Comparison of ENCODE assay signal across 7 mouse cellular contexts in the genomic region with DNA sequence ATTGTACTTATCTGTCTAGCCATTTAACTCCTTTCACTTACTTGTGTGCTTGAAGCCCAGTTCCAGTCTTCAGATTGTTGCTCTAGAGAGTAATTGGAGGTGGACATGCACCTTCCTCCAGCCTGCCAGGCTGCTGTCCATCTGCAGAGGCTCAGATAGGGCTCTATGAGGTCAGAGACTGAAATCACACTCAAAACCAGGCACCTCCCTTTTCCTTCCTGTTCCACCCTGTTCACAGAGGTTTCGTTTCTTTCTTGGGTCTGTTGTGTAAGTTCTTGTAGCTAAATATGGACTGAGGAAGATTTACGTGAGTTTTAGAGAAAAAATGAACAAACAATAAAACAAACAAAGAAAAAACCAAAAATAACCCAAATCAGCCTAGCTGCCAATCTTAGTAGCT.
DNase-seq lines count a peak whose midpoint lies in the region; ATAC-seq and TF ChIP-seq lines count a peak whose summit lies in the region.
"Not testable (repeated sequence)": the region's sequence is repeated elsewhere in the genome, so short reads cannot be mapped to it uniquely, and the experiment has no call there.

No protein-coding gene starts in this region.

- TF ChIP-seq POLR2A in MEL (IDR thresholded peaks at IDR 0.05; ENCODE audit: control insufficient read depth in 1 of 2, insufficient read depth in 1 of 2, low read depth in 1 of 2, low read length in 2 of 2, poor library complexity in 1 of 2); liver, adult 2 months (IDR thresholded peaks at IDR 0.05; ENCODE audit: extremely low read depth, insufficient read depth, low read length): not testable (repeated sequence)

- H3K79me2 ChIP-seq in MEL (ENCODE audit: control insufficient read depth, insufficient read depth, low read length, poor library complexity); liver, adult 2 months (ENCODE audit: control insufficient read depth, insufficient read depth, low read length): not testable (repeated sequence)

- H3K4me3 ChIP-seq in MEL (ENCODE audit: control insufficient read depth in 1 of 2, insufficient read depth in 1 of 2, low read depth in 2 of 2, low read length in 2 of 2); heart, embryonic 12.5 days; liver, adult 2 months (ENCODE audit: insufficient read depth, low read depth, low read length): not testable (repeated sequence)

- H3K4me2 ChIP-seq in heart, embryonic 12.5 days, result not testable (repeated sequence)

- H3K4me1 ChIP-seq in MEL (ENCODE audit: control insufficient read depth in 1 of 2, insufficient read depth in 2 of 2, low read length in 2 of 2); heart, embryonic 12.5 days (replicated peaks); liver, adult 2 months (ENCODE audit: control insufficient read depth, insufficient read depth, low read length): not testable (repeated sequence)

- TF ChIP-seq RAD21 in MEL (IDR thresholded peaks at IDR 0.05; ENCODE audit: low read depth, low read length), result not testable (repeated sequence)

- TF ChIP-seq EP300 in MEL (IDR thresholded peaks at IDR 0.05; ENCODE audit: low read depth in 1 of 2, low read length in 2 of 2), result not testable (repeated sequence)

- not testable (repeated sequence) for H3K36me3 ChIP-seq in MEL (ENCODE audit: control insufficient read depth in 1 of 2, insufficient read depth in 2 of 2, low read length in 2 of 2); heart, embryonic 12.5 days; liver, adult 2 months (ENCODE audit: control insufficient read depth, insufficient read depth, low read length)

- H3K27me3 ChIP-seq in MEL (ENCODE audit: control insufficient read depth in 1 of 2, insufficient read depth in 2 of 2, low read length in 2 of 2); heart, embryonic 12.5 days (replicated peaks); liver, adult 2 months (ENCODE audit: control insufficient read depth, insufficient read depth, low read length): not testable (repeated sequence)

- TF ChIP-seq CTCF in MEL (IDR thresholded peaks at IDR 0.05 in 2 of 3, conservative IDR thresholded peaks at IDR 0.05 in 1 of 3; ENCODE audit: control insufficient read depth in 1 of 3, insufficient read depth in 1 of 3, low read depth in 2 of 3, low read length in 3 of 3, poor library complexity in 1 of 3, severe bottlenecking in 1 of 3); liver, adult 2 months (IDR thresholded peaks at IDR 0.05; ENCODE audit: low read depth, low read length): not testable (repeated sequence)

- ATAC-seq in common myeloid progenitor, adult 5-6 weeks (replicated peaks; ENCODE audit: low read depth, poor library complexity, severe bottlenecking), result peak; percentile 98
- peak; percentile 74; the same call in 1 of the 2 replicates for ATAC-seq in heart, embryonic 12.5 days (ENCODE audit: insufficient number of reproducible peaks, low FRiP score)

- WGBS in heart, embryonic 12.5 days, result 49% methylated on average over 2 of the region's 2 CpGs
- 45% methylated on average over 2 of the region's 2 CpGs for WGBS in liver, adult 2 months

- not testable (repeated sequence) for H3K9ac ChIP-seq in MEL (ENCODE audit: control insufficient read depth, low read depth, low read length, poor library complexity, severe bottlenecking); heart, embryonic 12.5 days; liver, adult 2 months (ENCODE audit: low read depth, low read length)

- peak; percentile 7 for DNase-seq in MEL (ENCODE audit: low read depth, low spot score)
- DNase-seq in kidney, adult 8-10 months, result peak; percentile 25 to 42
- peak; percentile 29 for DNase-seq in liver, adult 2 months (ENCODE audit: extremely low read depth, low read depth, low spot score)
- peak; percentile 12 for DNase-seq in lung, postnatal 10 days
- peak; percentile 69 for DNase-seq in naive thymus-derived CD4-positive, alpha-beta T cell, adult 2 months (ENCODE audit: low read depth)

- H3K27ac ChIP-seq in MEL (ENCODE audit: control insufficient read depth, low read depth, low read length); heart, embryonic 12.5 days (ENCODE audit: poor library complexity, severe bottlenecking); liver, adult 2 months (replicated peaks; ENCODE audit: insufficient read depth, low read depth, low read length): not testable (repeated sequence)

- H3K9me3 ChIP-seq in MEL (replicated peaks; ENCODE audit: insufficient read depth, low read length); heart, embryonic 12.5 days (replicated peaks): not testable (repeated sequence)

Comparison
In these comparisons a context has a peak if more than half of its experiments do, and no peak if none do; other contexts are left out.
1. DNase-seq: peak in every context shown above with its lines; median percentile 69 in naive thymus-derived CD4-positive, alpha-beta T cell, adult 2 months; 34 in kidney, adult 8-10 months; 29 in liver, adult 2 months; 12 in lung, postnatal 10 days; 7 in MEL.